Mouse (Mus musculus) heart, postnatal 25 days (tissue): ENCODE data around the gene Syn3. TPM values are rescaled to one million over a fixed set of nuclear protein-coding genes. Genes with fewer than 3 reads are reported as not detected.

Experiments
- DNase-seq: peaks from one replicate; pipeline ENCODE4 v3.0.0; 2022; ENCODE audit warnings: low spot score
- intact Hi-C: fragments of 180-260 bp; cut with DNase I; formaldehyde crosslinking; loops from one replicate; pipeline ENCODE4 v1.15.1; 2025
- total RNA-seq, 2 experiments: library from RNA; stranded (reverse); gene quantifications; 2 replicates each; pipeline ENCODE4 v1.2.3; 2021

Gene Syn3
- total RNA-seq, 2 experiments from 2014 or later: 0.44 to 0.53 TPM

DNA sequence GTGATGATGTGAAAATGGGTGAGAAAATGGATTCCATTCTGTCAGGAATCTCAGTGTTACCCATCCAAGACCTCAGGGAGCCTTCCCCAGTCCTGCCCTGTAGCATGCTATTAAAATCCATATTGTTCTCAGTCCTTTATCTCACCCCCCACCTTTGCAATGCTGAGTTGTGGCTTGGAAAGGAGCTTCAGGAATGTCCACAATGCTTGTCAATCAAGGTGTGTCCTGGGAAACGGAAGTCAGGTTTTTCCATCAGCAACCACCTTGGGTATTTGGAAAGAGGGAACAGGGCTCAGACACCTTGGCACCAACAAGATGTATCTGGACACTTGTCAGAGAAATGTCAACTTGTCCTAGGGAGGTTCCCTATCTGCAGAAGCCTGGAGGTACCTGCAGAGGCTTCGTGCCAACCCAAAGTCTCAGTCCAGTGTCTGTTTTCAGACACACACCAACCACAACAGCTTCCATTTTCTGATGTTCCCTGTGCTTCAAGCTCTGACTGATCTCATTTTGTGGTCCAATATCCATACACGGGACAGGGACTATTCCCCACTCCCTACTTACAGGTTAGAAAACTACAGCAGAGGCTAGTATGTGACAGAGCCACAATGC is 302.2 kb downstream of the Syn3 start:
- DNase-seq: no peak
- intact Hi-C loops: no loop called here

DNA sequence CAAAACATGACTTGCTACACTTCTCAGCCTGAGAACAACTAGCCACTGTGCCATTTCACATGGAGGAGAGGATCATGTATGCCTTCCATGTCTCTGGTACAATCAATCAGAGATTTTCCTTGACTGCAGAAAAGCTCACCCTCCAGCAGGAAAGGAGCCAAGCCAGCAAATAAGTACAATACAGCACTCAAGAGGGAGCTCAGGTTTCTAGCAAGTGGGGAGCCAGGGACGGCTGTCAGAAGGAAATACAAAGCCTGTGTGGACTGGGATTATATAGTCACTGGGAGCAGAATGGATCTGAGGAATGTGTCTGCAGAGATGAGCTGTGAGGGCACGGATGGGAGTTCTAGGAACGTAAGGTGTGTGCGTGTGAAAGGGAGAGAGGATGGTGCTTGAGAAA is 304.0 kb downstream of the Syn3 start:
- no peak for DNase-seq
- intact Hi-C loops: no loop called here

DNA sequence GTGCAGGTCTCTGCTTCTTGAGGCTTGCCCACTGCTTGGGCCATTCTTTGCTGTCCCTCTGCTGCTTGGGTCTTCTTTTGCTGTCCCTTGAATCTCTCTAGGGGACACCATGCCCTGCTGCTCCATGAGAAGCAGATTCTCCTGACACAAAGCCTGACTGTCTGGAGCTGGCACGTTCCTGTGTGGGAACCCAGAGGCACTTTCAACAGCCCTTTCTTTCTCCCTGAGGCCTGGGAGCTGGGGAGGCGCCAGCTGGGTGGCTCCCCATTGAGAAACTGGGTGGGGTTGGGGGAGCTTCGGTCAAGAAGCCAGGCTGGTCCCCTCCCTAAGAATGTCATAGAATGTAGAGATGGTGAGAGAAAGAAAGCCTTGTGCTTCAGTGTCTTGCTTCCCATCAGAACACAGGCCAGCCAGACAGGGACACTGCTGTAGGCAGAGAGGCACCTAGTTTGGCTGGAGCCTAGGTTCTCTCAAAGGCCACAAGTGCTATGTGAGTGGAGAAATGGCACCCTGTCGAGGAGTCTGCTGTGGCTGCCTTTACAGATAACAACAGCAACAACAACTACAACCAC is 304.7 kb downstream of the Syn3 start:
- intact Hi-C loops: no loop called here
- peak; percentile 20 for DNase-seq

DNA sequence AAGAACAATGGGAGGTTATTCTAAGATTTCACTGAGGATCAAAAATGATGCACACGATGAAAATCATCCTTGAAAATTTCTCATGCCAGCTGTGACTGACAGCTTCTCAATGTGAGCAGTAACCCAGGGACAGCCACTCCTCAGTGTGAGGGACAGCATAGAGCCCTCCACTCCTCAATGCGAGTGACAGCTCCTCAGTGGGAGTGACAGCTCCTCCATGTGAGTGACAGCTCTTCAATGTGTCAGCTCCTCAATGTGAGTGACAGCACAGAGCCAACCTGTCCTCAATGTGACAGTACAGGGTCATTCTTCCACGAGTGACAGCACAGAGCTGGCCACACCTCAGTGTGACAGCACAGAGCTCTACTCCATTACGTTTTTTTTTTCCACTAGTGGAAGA is 310.1 kb downstream of the Syn3 start:
- no peak for DNase-seq
- intact Hi-C loops: no loop called here

DNA sequence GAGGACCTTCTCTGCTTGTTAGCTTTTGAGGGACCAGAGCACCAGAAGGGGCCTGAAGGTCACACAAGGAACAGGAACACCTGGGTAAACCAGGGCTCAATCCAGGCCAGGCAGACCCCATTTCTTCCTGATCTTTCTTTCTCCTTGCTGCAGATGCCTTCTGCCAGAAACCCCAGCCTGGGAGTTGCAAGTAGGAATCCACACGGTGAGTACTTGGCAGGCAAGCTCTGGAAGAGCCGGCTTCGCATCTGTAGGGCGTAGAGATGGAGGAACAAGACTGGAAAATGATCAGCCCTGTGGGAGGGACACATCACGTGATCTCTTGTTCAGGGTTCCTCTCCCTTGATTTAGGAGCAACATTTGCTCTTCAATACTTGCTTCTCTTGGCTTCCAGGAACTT is 310.8 kb downstream of the Syn3 start:
- DNase-seq: no peak
- intact Hi-C loops: no loop called here

DNA sequence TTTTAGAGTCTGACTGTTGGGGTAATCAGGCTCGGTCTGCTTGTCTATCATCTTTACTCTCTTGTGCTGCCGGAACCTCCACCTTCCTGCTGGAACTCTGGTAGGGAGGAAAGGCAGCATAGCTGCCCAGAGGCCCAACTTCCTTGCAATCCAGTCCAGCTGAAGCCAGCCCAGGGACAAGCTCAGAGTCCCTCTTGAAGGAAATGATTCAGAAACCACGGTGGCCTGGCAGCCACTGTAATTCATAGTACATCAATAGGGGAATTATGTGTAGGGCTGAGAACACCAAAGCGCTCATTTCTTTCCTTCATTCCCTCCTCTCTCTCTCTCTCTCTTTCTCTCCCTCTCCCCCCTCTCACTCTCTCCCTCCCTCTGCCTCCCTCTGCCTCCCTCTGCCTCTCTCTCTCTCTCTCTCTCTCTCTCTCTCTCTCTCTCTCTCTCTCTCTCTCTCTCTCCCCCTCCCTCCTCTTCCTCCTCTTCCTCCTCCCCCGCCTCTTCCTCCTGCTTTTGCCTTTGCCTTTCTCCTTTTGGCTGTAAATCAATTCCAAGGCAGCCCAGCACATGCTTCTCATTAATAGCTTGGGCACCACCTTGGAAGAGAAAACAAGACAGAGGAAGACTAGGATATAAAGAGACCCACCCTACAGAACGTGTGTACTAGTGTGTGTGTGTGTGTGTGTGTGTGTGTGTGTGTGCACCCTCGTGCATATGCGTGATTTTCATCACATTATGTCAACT is 315.4 kb downstream of the Syn3 start:
- DNase-seq: peak; percentile 13
- intact Hi-C loops: loop anchor here (2.0 to 5.0 kb wide), 3 partner anchors 89 to 273 kb away; no protein-coding TSS in a partner anchor

DNA sequence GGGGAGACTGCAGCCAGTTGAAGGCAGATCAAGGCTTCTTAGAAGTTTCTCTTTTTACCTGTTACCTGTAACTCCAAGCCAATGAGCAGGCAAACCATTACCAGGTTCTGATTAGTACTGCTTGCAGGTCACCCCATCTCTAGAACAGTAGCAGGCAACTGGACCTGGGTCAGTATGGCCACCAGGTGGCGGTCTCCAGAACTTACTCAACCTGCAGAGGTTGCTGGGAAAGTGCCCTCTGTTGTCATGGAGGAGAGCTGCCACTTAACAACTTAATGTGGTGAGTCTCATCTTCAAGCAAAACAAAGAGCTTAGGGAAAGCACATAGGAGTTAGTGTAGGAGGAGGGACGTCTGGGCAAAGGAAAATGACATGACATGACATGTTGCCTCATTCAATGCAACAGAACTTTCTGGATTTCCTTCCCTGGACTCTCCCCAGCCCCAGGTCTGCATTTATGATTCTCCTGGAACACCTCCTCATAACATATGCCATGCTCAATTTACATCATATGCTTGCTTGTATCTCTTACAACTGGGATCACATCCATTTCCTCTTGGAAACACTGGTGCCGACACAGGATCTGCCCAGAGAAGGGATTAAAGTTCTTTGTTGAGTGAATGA is 316.4 kb downstream of the Syn3 start:
- intact Hi-C loops: loop anchor here (1.0 to 5.0 kb wide), 4 partner anchors 90 to 275 kb away; no protein-coding TSS in a partner anchor
- DNase-seq: peak; percentile 34

DNA sequence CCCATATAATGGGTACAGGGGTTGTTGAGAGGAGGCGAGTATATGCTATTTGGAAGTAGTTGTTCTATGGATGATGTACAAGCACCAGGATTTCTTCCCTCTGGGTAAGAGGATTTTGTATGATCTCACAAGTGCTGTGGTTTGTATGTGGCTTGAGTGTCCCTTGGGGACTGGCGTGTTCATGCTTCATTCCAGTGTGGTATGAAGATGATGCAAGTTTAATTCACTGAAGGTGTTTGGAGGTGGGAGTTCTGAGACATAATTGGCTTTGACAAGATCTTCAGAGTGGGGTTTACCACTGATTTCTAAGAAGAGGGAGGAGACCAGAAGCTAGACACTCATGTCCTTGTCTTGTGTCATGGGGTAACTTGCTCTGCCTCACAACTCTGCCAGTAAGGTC is 322.3 kb downstream of the Syn3 start:
- intact Hi-C loops: no loop called here
- no peak for DNase-seq

DNA sequence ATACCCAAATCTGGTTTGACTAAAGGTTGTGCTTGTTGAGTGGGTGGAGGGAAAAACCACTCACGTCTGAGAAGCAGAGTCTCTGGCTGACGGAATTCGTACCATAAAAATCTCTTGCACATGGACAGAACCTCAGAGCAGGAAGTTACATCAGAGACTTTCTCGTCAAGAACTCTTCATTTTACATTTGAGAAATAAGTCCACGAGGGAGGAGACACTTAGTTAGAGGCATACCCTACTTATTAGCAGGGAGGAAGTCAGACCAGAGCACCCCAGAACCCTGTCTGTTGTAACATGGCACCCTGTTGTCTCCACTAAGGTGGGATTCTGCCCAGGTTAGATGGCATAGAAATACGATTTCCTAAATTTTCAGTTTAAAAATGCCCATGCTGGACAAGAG is 324.7 kb downstream of the Syn3 start:
- intact Hi-C loops: no loop called here
- no peak for DNase-seq

DNA sequence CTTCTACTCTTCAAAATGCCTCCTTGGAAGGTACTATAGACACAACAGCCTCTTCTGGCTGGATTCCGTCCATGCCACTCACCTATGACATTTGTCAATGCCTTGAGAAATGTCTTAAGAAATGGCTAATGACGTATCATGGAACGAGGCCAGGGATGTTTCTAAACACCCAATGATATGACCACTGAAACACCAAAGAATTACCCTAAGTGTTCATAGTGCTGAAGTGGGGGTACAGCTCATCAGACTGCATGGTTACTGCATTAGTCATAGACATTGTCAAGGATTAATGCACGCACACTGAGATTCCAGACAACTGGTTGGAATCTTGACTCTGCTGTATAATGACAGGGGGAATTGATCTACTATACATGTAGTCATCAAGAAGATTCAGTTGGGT is 325.4 kb downstream of the Syn3 start:
- DNase-seq: no peak
- intact Hi-C loops: no loop called here

DNA sequence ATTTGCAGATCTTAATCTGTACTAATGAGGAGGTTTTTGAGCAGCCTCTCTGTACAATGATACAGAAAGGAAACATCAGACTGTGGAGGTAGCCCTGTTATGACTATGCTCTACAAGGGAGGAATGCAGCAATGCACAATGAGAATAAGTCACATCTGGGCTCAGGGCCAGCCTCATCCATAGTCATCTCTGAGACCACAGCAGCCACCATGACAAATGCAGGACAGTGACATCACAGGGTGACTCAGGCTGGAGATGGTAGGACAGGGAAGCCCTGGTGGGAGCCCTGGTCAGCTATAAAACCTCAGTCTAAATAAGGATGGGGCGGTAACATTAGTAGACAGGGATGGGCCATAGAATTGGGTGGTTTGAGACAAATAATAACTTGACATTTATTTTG is 327.4 kb downstream of the Syn3 start:
- DNase-seq: no peak
- intact Hi-C loops: no loop called here

DNA sequence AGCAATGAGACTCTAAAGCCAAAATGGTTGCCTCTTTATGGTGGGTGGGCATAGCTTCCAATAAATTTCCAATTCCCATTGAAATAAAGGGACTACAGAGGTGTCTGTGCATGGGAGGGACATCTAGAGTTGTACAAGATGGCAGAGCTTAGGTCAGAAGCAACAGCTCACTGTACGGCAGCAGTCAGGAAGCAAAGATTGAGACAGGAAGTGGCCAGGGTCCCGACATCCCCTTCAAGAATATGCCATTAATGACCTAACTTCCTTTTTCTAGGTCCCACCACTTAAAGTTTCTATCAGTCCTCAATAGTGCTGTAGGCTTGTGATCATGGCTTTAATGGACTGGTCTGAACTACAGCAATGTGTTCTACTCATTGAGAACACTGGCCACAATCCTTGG is 330.6 kb downstream of the Syn3 start:
- intact Hi-C loops: no loop called here
- no peak for DNase-seq

DNA sequence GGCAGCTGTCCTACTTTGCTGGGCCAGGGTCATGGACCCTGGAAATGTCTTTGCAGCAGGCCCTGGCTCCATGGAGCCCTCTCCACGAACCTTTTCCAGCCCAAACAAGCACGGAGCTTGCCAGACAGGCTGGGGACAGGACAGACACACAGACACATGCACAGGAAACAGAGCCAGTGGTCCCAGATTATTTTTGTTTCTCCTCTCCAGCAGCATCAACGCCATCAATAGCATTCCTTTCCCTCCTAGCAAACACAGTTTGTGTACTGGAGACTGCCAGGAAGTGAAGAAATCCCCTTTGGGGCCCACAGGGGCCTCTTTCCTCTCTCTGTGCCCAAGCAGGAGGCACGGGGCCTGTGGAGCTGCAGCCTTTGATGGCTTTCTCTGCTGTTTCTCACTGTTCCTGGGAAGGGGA is 331.8 kb downstream of the Syn3 start:
- intact Hi-C loops: no loop called here
- DNase-seq: peak; percentile 73

DNA sequence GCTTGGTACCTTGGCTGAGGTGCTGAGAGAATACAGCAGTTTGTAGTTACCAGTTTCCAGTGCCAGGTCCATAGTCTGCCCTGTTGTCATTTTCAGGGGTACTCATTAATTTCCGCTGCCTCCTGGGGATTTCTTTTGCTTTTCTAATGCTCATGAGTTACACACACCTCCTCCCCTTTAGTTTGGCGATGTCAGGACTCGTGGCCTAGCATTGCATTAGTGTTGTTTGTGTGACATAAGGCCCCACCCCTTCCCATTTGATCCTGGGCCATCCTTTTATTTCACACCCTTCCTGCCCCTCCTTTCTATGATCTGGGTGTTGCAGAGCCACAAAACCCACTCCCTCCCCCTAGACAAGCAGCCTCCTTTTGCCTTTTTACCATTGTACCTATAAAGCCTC is 334.6 kb downstream of the Syn3 start:
- DNase-seq: peak; percentile 23
- intact Hi-C loops: loop anchor here (5.0 kb wide), 1 partner anchor 87 kb away; no protein-coding TSS in a partner anchor

DNA sequence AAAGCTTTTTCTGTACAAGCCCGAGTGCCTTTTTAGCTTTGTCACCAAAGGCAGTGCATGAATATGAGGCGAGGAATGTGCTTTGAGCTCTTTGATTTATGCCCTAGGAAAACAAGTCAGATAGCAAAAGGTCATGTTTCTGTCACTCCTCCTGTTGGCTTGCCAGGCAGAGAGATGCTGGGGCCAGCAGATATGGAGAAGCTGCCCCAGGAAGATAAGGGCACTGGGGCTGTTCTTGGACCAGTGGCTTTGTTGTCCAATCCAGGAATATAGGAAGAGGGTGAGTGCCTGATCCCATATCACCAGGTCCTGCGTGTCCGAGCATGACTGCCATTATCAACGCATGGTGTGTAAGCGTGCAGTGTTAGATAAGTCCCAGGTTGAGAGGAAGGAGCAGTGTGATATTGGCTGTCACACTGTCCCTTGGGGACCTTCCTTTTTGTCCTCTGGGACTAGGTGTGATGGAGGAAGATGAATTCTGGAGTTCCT is 336.9 kb downstream of the Syn3 start:
- DNase-seq: peak; percentile 21
- intact Hi-C loops: loop anchor here (5.0 kb wide), 1 partner anchor 85 kb away; no protein-coding TSS in a partner anchor

DNA sequence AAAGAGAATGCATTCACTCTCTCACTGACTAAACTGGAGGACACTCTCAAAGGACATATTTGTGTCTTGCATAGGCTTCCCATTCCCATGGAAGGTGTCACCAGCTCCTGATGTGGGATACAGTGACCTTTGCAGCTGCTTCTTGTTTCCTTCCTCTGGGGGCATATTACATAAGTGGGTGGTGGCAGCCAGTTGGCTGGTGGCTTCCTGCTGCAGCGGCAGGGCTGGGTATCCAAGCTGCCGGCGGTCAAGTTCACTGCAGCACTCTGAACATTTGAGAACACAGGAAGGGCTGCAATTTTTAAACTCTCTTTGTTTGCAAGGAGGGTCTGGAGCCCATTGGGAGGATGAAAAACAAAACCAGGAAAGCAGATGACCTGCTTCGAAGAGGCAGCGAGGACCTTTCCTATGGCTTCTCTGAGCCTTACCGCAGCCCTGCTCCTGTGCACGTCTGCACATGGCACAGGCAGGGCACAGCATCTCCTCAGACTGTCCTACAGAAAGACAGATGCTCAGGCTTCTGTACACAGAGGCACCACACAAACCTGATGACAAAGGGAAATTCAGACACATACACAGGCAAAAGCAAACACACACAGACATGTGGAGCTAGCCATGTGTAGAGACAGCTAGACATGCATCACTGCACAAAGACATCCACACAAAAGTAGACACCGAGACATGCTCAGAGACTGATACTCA is 340.3 kb downstream of the Syn3 start:
- intact Hi-C loops: no loop called here
- DNase-seq: peak; percentile 44

DNA sequence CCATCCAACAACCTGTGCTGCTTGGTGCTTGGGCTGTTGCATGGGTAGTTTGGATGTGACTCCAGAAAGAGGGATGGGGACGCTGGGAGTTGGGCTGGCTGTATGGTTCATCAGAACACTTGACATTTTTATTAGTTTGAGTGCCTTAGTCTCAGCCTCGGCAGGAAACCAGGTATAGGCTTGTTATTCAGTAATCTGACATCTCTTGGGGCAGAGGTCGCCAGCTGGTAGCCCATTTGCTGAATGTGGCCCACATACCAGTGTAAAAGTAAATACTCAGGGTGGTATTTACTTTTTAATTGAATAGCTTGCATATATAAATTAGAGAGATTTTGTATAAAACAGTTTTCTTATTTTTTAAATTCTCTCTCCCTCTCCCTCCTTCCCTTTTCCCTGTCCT is 343.4 kb downstream of the Syn3 start:
- intact Hi-C loops: no loop called here
- no peak for DNase-seq

DNA sequence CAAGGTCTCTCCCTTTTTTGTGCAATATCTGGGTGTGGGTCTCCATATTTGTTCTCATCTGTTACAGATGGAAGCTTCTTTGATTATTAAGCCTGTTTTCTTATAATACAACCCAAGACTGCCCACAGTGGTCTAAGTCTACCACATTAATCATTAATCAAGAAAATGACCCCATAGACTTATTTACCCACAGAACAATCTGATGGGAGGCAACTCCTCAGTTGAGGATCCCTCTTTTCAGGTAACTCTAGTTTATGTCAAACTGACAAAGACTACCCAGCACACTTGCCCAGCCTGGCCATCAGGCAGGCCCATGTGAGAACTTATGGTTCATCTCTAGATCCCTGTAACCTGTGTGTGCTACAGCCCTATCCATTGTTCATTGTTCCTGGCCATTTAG is 345.5 kb downstream of the Syn3 start:
- no peak for DNase-seq
- intact Hi-C loops: no loop called here

DNA sequence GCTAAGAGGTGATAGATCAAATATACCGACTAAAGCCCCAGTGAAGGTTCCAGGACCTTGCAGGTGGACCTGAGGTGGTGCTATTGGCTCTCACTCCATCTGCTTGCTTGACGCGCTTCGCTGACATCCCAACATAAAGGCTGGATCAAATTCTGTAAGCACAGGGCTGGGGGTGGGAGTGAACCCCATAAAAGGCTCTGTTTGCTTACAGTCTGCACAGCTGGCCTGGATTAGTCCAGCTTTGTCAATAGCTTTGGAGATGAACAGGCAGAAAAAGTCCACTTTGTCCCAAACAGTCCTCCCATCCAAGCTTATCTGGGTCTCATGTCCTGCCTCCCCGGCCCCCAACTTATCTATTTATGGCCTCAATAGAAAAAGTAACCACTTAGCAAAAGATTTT is 347.3 kb downstream of the Syn3 start:
- DNase-seq: no peak
- intact Hi-C loops: no loop called here

DNA sequence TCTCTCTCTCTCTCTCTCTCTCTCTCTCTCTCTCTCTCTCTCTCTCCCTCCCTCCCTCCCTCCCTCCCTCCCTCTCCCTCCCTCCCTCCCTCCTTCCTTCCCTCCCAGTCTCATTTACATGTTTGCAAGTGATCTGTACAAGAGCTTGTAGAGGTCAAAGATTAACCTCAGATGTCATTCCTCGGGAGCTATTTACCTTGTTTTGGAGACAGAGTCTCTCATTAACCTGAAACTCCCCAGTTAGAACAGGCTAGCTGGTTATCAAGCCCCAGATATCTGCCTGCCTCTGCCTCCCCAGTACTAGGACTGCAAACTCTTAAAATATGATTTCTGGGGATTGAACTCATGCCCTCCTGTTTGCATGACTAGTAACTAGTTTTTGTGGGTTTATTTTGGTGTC is 348.6 kb downstream of the Syn3 start:
- no peak for DNase-seq
- intact Hi-C loops: no loop called here
